Mouse (Mus musculus) erythroblast, embryonic 14.5 days (primary cell): Measurements from ENCODE around the gene Magi2.

Source experiments
- GATA1 ChIP-seq: IDR thresholded peaks from 2 replicates; pipeline ENCODE4 v1.6.1; 2012; ENCODE audit warnings: low read length, inconsistent platforms, mixed read lengths
- TAL1 ChIP-seq: IDR thresholded peaks from 3 replicates; pipeline ENCODE4 v1.6.1; 2012; ENCODE audit warnings: low read length, inconsistent platforms, mixed read lengths

- TF ChIP-seq GATA1 (no peak), TAL1 (no peak)
These were observed 1342.1 kb downstream of the Magi2 start for GRCm38 (mm10) chr5:20568966-20569365.
